ENCODE assay signal across 8 mouse cellular contexts in genomic region chr7:70822310-70822821, GRCm38 (mm10).
DNase-seq lines count a peak whose midpoint lies in the region; ATAC-seq and TF ChIP-seq lines count a peak whose summit lies in the region.

No protein-coding gene starts in this region.

- no peaks in the 10 kb centered on the region for H3K9me3 ChIP-seq in embryonic facial prominence, embryonic 11.5 days (replicated peaks; ENCODE audit: control insufficient read depth, low read length)
- no peaks in the 10 kb centered on the region for H3K9me3 ChIP-seq in heart, postnatal 0 days (replicated peaks; ENCODE audit: control insufficient read depth, low read length)

- no peaks in the 10 kb centered on the region for H3K4me1 ChIP-seq in embryonic facial prominence, embryonic 11.5 days (ENCODE audit: control insufficient read depth, insufficient read depth, low read length)
- H3K4me1 ChIP-seq in heart, postnatal 0 days (ENCODE audit: control insufficient read depth, insufficient read depth): no peaks in the 10 kb centered on the region
- H3K4me1 ChIP-seq in thymus, adult 2 months (replicated peaks; ENCODE audit: control insufficient read depth, insufficient read depth, low read length): no peaks in the 10 kb centered on the region

- no peak for TF ChIP-seq EP300 in heart, postnatal 0 days (IDR thresholded peaks at IDR 0.05; ENCODE audit: low read depth)

- H3K9ac ChIP-seq in embryonic facial prominence, embryonic 11.5 days (replicated peaks; ENCODE audit: low read length): no peak overlapping the region
- H3K9ac ChIP-seq in heart, postnatal 0 days (replicated peaks; ENCODE audit: low read depth, low read length): no peak overlapping the region

- no peaks in the 10 kb centered on the region; the same call in 1 of the 2 replicates for H3K27me3 ChIP-seq in embryonic facial prominence, embryonic 11.5 days (ENCODE audit: control insufficient read depth, insufficient read depth, low read length)
- no peaks in the 10 kb centered on the region for H3K27me3 ChIP-seq in heart, postnatal 0 days (ENCODE audit: control insufficient read depth, insufficient read depth, low read length)
- H3K27me3 ChIP-seq in thymus, adult 2 months (ENCODE audit: control insufficient read depth, insufficient read depth, low read length): no peaks in the 10 kb centered on the region

- ATAC-seq in embryonic facial prominence, embryonic 11.5 days (replicated peaks; ENCODE audit: insufficient number of reproducible peaks, low FRiP score, low TSS enrichment, low read depth): no peak
- no peak for ATAC-seq in heart, postnatal 0 days (ENCODE audit: insufficient read depth, low read depth)

- H3K36me3 ChIP-seq in embryonic facial prominence, embryonic 11.5 days (replicated peaks; ENCODE audit: control insufficient read depth, insufficient read depth, low read depth, low read length): no peaks in the 10 kb centered on the region
- no peaks in the 10 kb centered on the region for H3K36me3 ChIP-seq in heart, postnatal 0 days (replicated peaks; ENCODE audit: control insufficient read depth, insufficient read depth, low read length)
- no peaks in the 10 kb centered on the region for H3K36me3 ChIP-seq in thymus, adult 2 months (ENCODE audit: control insufficient read depth, insufficient read depth, low read length)

- H3K4me2 ChIP-seq in embryonic facial prominence, embryonic 11.5 days (ENCODE audit: low read depth, low read length): peak overlapping the region; percentile 7; the same call in 1 of the 2 replicates
- H3K4me2 ChIP-seq in heart, postnatal 0 days (ENCODE audit: low read depth, low read length): peak overlapping the region; percentile 44

- no peak overlapping the region for H3K4me3 ChIP-seq in embryonic facial prominence, embryonic 11.5 days (ENCODE audit: low read depth, low read length)
- peak overlapping the region; percentile 13; the same call in 1 of the 2 replicates for H3K4me3 ChIP-seq in heart, postnatal 0 days (ENCODE audit: low read depth, low read length)
- no peak overlapping the region for H3K4me3 ChIP-seq in thymus, adult 2 months (ENCODE audit: control insufficient read depth, insufficient read depth, low read length)

- WGBS in embryonic facial prominence, embryonic 11.5 days: 52% methylated on average over 9 of the region's 9 CpGs
- WGBS in heart, postnatal 0 days: 63% methylated on average over 9 of the region's 9 CpGs
- WGBS in thymus, adult 2 months: 88% methylated on average over 9 of the region's 9 CpGs

- DNase-seq in urinary bladder, postnatal 36 days (ENCODE audit: low spot score in 2 of 2): peak; percentile 23 to 67
- DNase-seq in urinary bladder, postnatal 10 days (ENCODE audit: low spot score): no peak
- peak; percentile 47 for DNase-seq in embryonic facial prominence, embryonic 11.5 days (ENCODE audit: low spot score)
- DNase-seq in heart, postnatal 0 days (ENCODE audit: low spot score): no peak
- peak; percentile 85 to 88 for DNase-seq in kidney, postnatal 25 days
- DNase-seq in lung, postnatal 36 days: peak; percentile 73
- DNase-seq in thymus, adult 2 months: no peak
- DNase-seq in spleen, postnatal 4 days (ENCODE audit: low spot score in 2 of 2): no peak

- peak overlapping the region; percentile 56 for H3K27ac ChIP-seq in embryonic facial prominence, embryonic 11.5 days (replicated peaks; ENCODE audit: low read depth, low read length)
- 0 out of 2 replicates have a peak overlapping the region, but pooled peaks have one; percentile 17 for H3K27ac ChIP-seq in heart, postnatal 0 days (ENCODE audit: low read depth)
- H3K27ac ChIP-seq in thymus, adult 2 months (ENCODE audit: control insufficient read depth, insufficient read depth, low read length): no peak overlapping the region

- TF ChIP-seq CTCF in heart, postnatal 0 days (IDR thresholded peaks at IDR 0.05; ENCODE audit: low read depth): no peak
- no peak for TF ChIP-seq CTCF in thymus, adult 2 months (IDR thresholded peaks at IDR 0.05; ENCODE audit: borderline replicate concordance, control insufficient read depth, extremely low read depth, insufficient read depth, low read length, poor library complexity)

- TF ChIP-seq POLR2A in thymus, adult 2 months (IDR thresholded peaks at IDR 0.05; ENCODE audit: control insufficient read depth, extremely low read depth, insufficient read depth, low read length, poor library complexity): no peak

Comparison
In these comparisons a context has a peak if more than half of its experiments do, and no peak if none do; other contexts are left out.
1. DNase-seq: peak in urinary bladder, postnatal 36 days (2 of 2), embryonic facial prominence, embryonic 11.5 days (single experiment), kidney, postnatal 25 days (2 of 2) and lung, postnatal 36 days (single experiment); none in urinary bladder, postnatal 10 days (single experiment), heart, postnatal 0 days (single experiment), thymus, adult 2 months (single experiment) and spleen, postnatal 4 days (0 of 2).